Mouse (Mus musculus) embryo, embryonic 10.5 days (tissue): ENCODE measurements around the gene Hspb1.
A peak's percentile ranks its signal among the peaks of the same experiment; 100 is the strongest.

Experiments
- DNase-seq: peaks from one replicate; pipeline ENCODE4 v3.0.0-alpha.2; 2015; ENCODE audit warnings: low spot score

Hspb1 gene

DNA sequence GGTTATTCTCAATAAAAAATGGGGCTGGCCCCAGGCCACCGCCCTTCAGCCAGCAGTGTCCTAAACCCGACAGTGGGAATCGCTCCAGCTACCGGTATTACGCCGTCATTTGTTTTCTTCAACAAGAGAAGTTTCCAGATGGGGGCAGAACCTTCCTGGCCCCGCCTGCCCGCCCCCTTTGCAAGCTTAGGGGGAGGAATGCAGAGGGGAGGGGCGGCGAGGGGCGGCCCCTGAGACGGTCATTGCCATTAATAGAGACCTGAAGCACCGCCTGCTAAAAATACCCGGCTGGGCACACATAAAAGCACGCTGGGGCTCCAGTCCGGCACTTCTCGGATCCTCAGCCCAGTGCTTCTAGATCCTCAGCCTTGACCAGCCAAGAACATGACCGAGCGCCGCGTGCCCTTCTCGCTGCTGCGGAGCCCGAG is at the start of gene Hspb1:
Gene Hspb1 (plus strand): TSS at position 245 of the 428 bp plus-strand sequence.
- peak; percentile 74 for DNase-seq

DNA sequence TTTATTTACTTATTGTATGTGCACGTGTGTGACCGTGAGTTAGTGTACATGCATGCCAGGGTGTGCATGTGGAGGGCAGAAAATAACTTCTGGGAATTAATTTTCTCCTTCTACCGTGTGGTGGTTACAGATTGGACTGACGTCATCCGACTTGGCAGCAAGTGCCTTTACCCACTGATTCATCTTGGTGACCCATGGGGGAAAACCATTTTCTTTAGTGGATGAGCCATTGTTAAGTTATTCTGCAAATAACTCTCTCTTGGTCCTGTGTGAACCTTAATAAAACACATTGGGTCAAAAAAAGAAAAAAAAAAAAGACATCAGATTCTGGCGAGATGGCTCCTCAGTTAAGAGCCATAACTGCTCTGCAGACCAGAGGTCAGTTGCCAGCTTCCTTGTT is 46.1 kb upstream of the Hspb1 start:
- no peak for DNase-seq

DNA sequence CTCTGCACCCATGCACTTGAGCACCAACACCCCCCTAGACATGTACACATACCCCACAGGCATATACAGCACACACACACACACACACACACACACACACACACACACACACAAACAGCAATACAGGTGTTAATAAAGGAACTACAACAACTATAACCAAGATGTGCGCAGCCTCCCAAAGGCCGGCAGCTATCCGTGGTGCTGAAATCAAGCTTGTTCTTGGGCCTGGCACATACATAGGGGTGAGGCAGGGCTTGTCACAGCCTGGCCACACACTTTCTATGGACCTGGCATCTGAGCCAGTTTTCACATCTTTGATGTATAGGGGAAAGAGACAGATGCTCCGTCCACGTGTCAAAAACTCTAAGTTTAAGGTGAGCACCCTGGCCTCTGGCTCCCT is 44.3 kb upstream of the Hspb1 start:
- DNase-seq: peak; percentile 81

DNA sequence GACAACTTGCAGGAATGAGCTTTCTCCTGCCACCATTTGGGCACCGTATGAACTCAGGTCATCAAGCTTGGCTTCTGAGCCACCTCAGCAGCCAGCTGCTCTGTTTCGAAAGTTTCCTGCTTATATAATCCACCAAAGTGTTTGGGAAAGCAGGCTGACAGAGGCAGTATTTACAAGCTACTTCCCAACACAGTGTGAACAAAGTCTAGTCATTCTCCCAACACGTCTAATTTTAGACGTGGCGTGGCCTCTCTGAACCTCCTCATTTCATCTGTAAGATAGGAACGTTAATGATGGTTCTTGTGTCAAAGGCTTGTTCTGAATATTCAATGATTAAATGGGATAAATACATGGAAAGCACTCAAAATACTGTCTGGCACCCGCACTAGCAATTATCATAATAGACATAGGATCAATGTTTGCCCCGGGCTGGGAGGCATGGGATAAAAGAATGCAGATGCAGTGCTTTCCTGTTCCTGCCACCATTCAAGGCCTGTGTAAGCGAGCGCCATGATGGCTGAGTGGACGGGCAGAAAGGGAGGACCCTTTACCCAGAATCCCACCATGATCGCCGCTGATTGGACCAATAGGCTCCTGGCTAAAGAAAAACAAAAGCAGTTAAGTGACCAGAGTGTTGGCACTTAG is 41.9 kb upstream of the Hspb1 start:
- DNase-seq: no peak

DNA sequence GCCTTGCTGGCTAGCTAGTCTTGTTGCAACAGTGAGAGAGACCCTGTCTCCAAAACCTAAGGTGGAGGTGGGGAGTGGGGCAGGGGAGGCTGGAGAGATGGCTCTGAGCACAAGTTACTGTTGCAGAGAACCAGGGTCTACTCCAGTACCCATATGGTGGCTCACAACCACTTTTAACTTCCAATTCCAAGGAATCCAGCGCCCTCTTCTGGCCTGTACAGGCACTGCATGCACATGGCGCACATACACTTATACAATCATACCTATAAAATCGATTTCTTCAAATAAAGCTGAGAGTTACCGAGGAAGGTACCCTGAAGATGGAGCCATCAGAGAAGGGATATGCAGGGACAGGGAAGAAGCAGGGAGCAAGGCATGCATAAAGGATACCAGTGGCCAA is 40.3 kb upstream of the Hspb1 start:
- DNase-seq: no peak

DNA sequence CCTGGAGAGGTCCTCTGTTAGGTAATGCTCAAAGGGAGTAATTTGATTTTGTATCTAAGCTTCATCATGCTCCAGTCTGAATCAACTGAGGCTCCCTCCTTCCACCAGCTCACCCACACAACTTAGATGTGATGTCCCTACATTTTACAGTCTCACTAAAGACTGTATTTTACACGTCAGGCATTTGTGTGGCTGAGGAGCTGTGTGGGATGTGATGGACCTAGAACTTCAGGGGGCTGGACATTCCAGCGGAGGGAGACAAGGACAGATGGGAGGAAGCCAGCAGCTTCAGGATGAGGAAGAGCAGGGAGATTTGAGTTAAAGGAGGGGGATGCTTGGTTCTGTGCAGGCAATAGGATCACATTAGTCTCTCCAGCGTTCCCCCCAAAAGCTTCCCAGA is 39.8 kb upstream of the Hspb1 start:
- DNase-seq: no peak

DNA sequence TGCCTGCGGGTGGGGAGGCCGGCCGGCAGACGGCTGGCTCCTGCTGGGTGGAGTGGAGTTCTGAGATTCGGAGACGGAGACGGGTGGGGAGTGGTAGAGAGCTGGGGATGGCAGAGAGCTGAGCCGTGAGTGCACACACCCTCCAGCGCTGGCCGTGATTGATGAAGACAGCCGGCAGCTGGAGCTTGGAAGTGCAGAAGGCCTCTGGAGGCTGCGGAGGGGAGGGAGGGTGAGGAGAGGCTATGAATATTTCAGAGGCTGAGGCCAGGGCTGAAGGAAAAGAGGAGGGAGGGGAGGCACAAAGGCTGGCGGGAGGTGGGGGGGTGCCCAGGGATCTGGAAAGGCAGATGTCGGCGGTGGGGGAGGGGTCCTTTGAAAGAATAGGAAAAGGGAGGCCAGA is 36.7 kb upstream of the Hspb1 start:
- peak; percentile 89 for DNase-seq

DNA sequence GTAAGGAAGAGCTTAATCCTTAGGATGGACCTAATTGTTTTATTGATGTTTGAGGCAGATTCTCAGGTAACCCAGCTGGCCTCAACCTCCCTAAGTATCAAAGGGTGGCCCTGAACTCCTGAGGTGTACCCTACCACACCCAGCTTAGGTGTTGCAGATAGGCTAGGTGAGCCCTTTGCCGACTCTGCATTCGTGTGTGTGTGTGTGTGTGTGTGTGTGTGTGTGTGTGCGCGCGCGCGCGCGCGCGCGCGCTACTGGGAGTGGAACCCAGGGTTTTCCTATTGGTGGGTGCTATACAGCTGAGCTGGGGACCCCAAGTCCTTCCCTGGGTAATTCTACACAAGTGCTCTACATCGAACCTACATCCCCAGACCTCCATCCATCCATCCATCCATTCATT is 36.2 kb upstream of the Hspb1 start:
- no peak for DNase-seq

DNA sequence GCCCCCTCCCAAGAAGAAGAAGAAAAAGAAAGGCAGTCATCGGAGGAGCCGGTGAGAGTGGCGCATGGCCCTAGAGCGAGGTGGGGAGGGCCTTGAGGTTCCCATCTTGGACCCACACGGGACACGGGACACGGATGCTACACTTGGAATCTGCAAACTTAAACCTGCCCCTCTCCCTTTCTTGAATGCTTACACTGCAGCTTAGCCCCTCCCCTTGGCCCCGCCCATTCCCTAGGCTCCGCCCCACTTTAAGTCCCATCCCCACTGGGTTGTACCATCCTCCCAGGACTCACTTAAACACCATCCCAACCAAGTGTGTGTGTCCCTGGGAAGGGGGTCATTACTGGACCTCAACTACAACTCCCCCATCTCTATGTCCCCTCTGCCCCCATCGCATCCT is 35.3 kb upstream of the Hspb1 start:
- DNase-seq: peak; percentile 67

DNA sequence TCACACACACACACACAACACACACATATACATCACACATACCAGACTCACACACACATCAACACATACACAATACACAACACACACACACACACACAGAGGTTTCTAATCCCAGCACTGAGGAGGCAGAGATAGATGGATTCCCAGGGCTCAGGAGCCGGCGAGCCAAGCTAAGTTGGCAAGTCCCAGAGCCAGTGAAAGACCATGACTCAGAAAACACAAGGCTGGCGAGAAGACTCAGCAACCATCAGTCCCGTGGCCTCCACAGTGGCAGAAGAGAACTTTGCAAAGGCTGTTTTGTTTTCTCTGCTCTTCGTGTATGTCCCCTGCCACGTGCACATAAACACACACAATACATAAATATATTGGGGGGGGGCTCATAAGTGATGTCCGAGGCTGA is 34.0 kb upstream of the Hspb1 start:
- DNase-seq: no peak

DNA sequence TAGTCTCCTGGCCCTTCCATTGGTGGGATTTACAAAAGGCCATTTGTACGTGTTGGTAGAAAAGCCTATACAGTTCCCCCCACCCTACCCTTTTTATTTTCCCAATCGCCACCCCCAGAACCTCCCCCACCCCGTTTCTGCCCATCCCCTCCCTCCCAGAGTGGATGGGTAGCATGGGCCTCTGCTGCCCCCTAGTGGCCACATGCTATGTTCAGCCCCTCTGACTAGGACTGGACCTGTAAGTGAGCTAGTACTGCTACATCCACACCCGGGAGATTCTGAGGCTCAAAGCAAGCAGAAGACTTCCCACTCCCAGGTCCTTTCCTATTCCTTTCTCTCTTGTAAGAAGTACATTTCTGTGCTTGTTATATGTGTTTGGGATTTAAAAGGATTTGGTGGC is 32.6 kb upstream of the Hspb1 start:
- DNase-seq: peak; percentile 83

DNA sequence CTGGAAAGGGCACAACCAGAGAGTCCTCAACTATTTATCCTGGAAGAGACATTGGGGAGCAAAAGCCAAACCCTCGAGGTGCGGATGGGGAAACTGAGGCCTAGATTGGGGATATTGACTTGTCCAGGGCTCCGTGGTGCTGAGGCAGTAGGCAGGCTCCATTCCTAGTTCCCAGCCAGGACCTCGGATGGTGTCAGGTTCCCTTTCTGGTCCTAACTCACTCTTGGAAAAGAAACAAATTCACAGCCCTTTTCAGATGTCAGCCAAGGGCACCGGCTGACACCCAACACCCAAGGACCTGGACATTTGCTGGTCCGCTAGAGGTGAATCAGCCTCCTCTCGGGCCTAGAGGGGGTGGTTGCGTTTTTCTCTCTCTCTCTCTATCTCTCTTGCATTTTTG is 21.1 kb upstream of the Hspb1 start:
- no peak for DNase-seq

DNA sequence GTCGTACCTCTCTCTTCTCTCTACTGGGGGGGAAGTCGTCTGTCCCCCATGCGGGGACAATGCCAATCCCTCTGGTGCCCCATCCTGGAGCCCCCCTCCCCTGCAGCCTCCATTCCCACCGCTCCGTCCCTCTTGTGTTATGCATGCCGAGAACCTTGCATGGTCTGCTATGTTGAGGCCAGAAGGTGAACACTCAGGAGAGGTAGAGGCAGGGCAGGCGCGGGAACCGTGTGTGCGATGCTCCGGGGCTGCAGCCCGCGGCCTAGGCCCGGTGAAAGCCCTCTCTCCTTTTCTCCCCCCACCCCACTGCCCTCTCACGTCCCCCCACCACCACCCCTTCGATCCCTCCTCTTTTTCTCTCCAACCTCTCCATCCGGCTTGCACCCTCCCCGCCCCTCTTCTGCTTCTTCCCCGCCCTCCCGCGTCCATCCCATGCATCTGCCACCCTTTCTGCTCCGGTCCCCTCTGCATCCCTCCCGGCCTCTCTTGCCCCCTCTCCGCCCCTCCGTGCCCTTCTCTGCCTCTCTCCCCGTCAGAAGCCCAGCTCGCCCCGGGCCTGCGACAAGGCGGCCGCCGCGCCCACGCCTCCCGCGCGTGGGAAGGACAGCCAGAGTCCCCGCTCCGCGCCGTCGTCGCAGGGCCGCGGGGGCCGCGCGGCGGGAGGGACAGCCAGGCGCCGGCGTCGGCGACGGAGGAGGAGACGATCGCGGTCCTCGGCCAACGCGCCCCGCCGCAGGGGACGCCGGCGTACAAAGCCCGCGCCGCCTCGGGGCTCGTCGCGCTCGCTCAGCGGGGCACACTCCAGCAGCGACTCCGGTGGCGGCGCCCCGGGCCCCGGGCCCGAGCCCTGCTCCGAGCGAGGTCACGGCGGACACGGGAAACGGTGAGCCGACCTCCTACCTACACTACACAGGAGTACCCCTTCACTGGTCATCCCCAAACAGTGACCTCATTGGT is 19.8 kb upstream of the Hspb1 start:
- peak; percentile 36 for DNase-seq

DNA sequence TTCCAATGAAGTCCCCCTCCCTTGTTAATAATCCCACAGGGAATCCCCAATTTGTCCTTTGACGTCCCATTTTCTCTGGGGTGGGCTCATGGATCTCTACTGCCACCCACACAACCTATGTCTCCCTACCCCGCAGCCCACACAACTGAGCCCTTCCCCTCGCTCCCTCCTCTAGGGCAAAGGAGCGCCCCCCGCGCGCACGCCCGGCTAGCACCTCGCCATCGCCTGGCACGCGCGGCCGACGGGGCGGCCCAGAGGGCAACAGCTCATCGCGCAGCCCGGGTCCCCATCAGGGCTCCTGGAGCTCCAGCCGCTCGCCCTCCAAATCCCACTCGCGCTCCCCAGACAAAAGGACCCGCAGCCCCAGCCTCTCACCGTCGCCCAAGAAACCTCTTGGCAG is 19.1 kb upstream of the Hspb1 start:
- DNase-seq: no peak

DNA sequence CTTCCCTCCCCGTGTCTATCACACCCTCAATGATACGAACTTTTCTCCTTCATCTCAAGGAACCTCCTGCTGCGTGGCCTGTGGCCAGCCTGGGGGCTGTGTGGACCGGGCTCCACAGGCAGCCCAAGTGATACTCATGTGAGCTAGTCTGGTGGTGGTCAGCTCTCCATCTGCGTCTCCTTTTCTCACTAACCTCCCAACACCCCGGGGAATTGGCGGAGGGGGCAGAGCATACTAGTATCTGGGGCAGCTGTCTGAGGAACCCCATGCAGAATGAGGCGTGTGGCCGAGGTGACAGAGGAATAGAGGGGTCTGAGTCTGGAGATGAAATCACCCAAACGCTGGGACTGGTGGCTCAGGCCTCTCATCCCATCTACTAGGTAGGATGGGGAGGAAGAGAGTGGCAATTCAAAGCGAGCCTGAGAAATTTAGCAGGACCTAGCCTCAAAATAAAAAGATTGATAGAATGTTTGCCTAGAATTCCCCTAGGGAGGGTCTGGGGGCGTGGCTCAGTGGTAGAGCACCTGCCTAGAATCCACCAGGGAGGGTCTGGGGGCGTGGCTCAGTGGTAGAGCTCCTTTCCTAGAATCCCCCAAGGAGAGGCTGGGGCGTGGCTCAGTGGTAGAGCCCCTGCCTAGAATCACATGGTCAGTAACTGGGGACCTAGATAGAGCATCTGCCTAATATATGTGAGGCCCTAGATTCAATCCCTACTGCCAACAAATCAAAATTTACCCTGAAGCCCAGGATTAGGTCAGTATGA is 17.9 kb upstream of the Hspb1 start:
- DNase-seq: no peak

DNA sequence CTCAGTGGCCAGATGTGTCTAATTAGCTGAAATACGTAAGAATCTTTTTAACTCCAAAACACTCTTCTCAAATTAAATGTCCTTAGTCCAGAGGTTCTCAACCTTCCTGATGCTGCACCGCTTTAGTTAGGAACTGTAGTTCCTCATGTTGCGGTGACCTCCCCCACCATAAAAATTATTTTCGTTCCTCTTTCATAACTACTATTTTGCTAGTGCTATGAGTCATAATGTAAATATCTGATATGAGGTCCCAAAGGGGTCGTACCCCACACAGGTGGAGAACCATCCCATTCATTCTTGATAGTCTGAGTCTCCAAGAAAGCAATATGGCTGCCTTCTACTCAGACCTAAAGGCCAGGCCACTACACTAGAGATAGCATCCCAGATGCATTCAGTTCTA is 17.2 kb upstream of the Hspb1 start:
- no peak for DNase-seq

DNA sequence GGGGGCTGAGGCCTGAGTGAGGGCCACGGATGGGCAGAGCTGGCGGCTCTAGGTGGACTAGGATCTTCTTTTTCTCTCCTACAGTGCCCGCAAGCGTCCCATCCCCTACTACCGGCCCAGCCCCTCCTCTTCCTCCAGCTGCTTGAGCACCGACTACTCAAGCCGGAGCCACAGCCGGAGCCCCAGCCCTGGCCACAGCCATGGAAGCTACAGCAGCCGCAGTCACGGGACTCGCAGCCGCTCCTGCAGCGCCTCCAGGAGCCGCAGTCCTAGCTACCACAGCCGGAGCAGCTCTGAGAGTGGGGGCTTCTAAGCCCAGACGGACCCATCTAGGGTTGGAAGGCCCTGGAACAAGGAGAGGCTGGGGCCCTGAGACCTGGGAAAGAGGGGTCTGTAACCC is 14.7 kb upstream of the Hspb1 start:
- DNase-seq: no peak

DNA sequence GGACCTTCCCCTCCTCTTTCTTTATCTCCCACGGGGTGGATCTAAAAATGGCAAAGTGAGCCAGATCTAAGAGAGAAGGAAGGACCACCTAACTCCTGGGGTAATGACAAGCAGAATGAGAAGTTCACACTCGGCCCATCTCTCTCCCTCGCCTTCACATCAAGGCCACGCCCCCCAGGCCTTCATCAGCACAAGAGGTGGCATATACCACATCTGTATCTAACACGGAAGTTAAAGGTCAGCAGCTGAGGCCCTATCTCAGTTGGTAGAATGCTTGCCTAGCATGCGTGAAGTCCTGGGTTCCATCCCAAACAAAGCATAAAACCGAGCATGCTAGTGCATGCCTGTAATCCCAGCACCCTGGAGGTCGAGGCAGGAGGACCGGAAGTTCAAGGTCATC is 14.0 kb upstream of the Hspb1 start:
- DNase-seq: no peak

DNA sequence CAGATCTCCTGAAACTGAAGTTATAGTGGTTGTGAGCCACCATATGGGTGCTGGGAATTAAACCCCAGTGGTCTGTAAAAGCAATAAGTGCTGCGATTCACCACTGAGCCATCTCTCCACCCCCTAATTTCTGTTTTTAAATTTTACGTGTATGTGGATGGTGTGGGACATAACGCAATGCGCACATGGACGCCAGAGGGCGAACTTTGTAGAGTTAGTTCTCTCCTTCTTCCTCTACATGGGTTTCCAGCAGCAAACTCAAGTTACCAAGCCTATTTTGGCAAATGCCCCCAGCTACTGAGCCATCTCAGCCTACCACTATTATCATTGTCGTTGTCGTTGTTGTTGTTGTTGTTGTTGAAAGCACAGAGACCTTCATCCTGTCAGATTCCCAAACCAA is 10.5 kb upstream of the Hspb1 start:
- DNase-seq: peak; percentile 81

DNA sequence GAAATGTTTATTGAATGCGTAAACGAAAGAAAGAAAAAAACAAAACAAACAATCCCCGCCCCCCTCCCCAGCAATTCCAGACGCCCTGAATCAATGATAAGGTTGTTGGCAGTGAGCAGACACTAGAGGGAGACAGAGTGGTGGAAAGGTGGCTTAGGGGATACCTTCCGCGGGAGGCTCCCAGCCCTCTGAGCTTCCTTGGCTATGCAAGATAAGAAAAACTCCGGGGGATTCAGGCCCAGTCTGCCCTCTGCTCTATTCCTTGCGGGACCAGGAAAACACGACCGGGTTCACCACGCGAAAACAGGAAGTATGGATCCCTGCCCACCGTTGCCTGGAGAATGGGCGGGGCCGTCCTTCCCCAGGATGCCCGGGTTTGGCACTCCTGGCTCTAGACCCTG is 9.9 kb upstream of the Hspb1 start:
- peak; percentile 86 for DNase-seq

DNA sequence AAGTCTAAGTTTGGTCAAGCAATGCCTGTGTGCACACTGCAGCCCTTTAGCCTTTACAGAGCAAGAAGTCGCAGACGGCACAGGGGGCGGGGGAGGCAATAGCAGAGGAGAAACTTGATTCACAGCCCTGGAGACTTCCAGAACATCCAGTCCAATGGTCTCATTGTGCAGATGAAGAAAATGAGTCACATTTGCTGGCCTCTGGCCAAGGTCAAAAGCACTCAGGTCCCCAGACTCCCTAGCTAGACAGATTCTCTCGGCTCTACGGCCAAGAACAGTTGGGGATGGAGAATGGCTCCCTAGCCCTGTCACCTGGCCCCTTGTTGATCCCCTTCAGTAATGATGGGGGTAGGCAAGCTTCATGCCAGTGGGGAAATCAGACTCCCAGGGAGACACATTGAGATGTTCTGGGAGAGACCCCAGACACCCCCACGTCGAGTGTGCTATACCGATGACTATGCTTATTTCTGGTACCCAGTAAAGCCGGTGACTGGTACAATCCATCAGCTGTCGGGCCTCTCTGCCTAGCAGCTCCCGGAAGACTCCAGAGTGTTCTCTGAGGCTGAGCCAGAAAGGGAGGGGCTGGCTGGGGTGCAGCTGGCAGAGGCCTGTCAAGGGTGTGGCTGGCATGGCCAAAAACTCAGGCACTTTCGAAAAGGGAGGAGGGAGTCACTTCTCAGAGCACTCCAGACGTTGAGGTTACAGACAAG is 8.1 kb upstream of the Hspb1 start:
- DNase-seq: no peak

DNA sequence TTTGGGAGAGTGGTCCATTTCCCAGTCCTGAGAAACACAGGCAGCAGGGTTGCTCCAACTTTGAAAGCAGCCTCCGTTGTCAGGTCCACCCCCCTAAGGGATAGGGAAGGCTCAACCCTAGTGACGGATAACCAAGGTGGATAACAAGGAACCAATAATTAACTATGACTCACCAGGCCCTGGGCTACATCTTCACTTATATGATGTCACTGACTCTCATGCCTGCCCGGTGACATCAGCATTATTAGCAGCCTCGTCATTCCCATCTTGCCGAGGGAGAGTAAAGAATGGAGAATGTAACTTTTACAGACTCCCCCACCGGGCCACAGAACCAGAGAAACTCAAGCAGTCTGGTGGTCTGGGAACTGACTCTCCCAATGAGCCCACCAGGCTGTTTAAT is 3.1 kb upstream of the Hspb1 start:
- DNase-seq: no peak
